Mouse (Mus musculus) liver, postnatal 0 days (tissue): ENCODE data around the gene Ppp2r2c.

Source experiments
- CTCF ChIP-seq: sonication (generic); IDR thresholded peaks from 2 replicates; pipeline ENCODE4 v1.5.1; 2016; ENCODE audit warnings: antibody characterized with exemption, low read depth
- EP300 ChIP-seq: IDR thresholded peaks from 2 replicates; pipeline ENCODE4 v1.6.1; 2016; ENCODE audit warnings: antibody characterized with exemption, low read depth, mild to moderate bottlenecking

DNA sequence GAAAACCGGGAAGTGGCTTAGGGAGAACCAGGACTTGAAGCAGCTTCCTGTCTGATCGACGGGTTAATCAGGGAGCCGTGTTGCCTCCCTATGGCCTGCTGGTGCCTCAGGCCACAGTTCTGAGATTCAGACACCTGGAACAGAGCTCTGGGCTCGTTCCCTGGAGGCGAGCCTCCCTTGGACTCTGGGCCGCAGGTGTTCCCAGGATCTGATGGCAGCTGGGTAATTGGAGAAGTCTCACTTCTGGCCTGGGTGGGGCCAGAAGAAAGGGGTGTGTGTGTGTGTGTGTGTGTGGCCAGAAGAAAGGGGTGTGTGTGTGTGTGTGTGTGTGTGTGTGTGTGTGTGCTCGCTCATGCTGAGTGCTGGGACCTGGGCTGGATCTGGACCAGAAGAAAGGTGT lies 65.1 kb downstream of the Ppp2r2c start:
- TF ChIP-seq CTCF (no peak), EP300 (no peak)
